Mouse (Mus musculus): ENCODE measurements around the gene Gm21704. TPM values are rescaled to one million over a fixed set of nuclear protein-coding genes. Genes with fewer than 3 reads are reported as not detected.
"Not testable (repeated sequence)": the region's sequence is repeated elsewhere in the genome, so short reads cannot be mapped to it uniquely, and the experiment has no call there.

Gm21704 gene
- polyA plus RNA-seq (2015; fragmentation: Nextera tagmentation; extraction: Ambion mirVana): not detected in 2 replicates

- H3K36me3 ChIP-seq; H3K27ac ChIP-seq; H3K4me3 ChIP-seq (replicated peaks); ATAC-seq (ENCODE audit: low read depth); DNase-seq; H3K4me2 ChIP-seq; H3K27me3 ChIP-seq; H3K4me1 ChIP-seq (replicated peaks); H3K9me3 ChIP-seq (replicated peaks); H3K9ac ChIP-seq: not testable (repeated sequence)
- WGBS (ENCODE audit: insufficient replicate concordance): no CpG with 5 or more reads among the region's 9 CpGs
These were observed at the start of gene Gm21704, which contains the start of gene Gm21708 for GRCm38 (mm10) chrY:3410067-3410466. Gene Gm21704 (minus strand): TSS chrY:3410167. Gene Gm21708 (minus strand): TSS chrY:3410167.

- not testable (repeated sequence) for ATAC-seq (ENCODE audit: low read depth); H3K36me3 ChIP-seq; H3K27me3 ChIP-seq; H3K9me3 ChIP-seq (replicated peaks); H3K9ac ChIP-seq; H3K27ac ChIP-seq; H3K4me1 ChIP-seq (replicated peaks); H3K4me3 ChIP-seq (replicated peaks); DNase-seq; H3K4me2 ChIP-seq
- WGBS (ENCODE audit: insufficient replicate concordance): no CpG with 5 or more reads among the region's 9 CpGs
These were observed 64.7 kb downstream of the Gm21704 start, which contains the start of gene Gm21693 for GRCm38 (mm10) chrY:3345229-3345628. Gene Gm21693 (minus strand): TSS chrY:3345329.

GRCm38 (mm10) chrY:3340661-3341060, 69.3 kb downstream of the Gm21704 start:
- H3K27ac ChIP-seq; ATAC-seq (ENCODE audit: low read depth): not testable (repeated sequence)
- no CpG with 5 or more reads among the region's 11 CpGs for WGBS (ENCODE audit: insufficient replicate concordance)

More at GRCm38 (mm10) chrY:3340661-3341060, 69.3 kb downstream of the Gm21704 start:
- H3K9me3 ChIP-seq (replicated peaks); DNase-seq; H3K27me3 ChIP-seq; H3K36me3 ChIP-seq; H3K9ac ChIP-seq; H3K4me2 ChIP-seq; H3K4me1 ChIP-seq (replicated peaks); H3K4me3 ChIP-seq (replicated peaks): not testable (repeated sequence)

Other genes with a start within 250 kb of the Gm21704 start
- not detected in 2 replicates for gene Gm21677, start 103.7 kb downstream of the Gm21704 start, polyA plus RNA-seq (2015; fragmentation: Nextera tagmentation; extraction: Ambion mirVana)
- gene Gm21693, start 64.8 kb downstream of the Gm21704 start, polyA plus RNA-seq (2015; fragmentation: Nextera tagmentation; extraction: Ambion mirVana): not detected in 2 replicates
- not detected in 2 replicates for gene Gm21708, start within 50 bp of the Gm21704 start, polyA plus RNA-seq (2015; fragmentation: Nextera tagmentation; extraction: Ambion mirVana)

Measured in liver, embryonic 13.5 days (tissue).